Mouse (Mus musculus) heart, adult 18-20 months (tissue): ENCODE data around the gene Dnajc28. TPM values are rescaled to one million over a fixed set of nuclear protein-coding genes. Genes with fewer than 3 reads are reported as not detected.
A peak's percentile ranks its signal among the peaks of the same experiment; 100 is the strongest.

Experiments
- DNase-seq, 2 experiments: peaks; one replicate each; pipeline ENCODE4 v3.0.0; 2021 to 2022; ENCODE audit warnings: mixed read lengths in 1 of 2
- total RNA-seq, 2 experiments: library from RNA; stranded (reverse); gene quantifications; 2 replicates each; pipeline ENCODE4 v1.2.3; 2021

The Dnajc28 gene
- total RNA-seq, 2 experiments from 2014 or later: 35.1 to 40.1 TPM

GRCm38 (mm10) chr16:91632940-91633339 is 14.1 kb upstream of the Dnajc28 start:
- DNase-seq: no peak

GRCm38 (mm10) chr16:91632439-91632838 is 13.6 kb upstream of the Dnajc28 start:
- DNase-seq: no peak

- DNase-seq: no peak
Observed at GRCm38 (mm10) chr16:91630584-91630983, 11.8 kb upstream of the Dnajc28 start.

- no peak for DNase-seq
Observed at GRCm38 (mm10) chr16:91629749-91630148, 10.9 kb upstream of the Dnajc28 start.

- no peak for DNase-seq
Observed at GRCm38 (mm10) chr16:91628673-91629072, 9.8 kb upstream of the Dnajc28 start.

- DNase-seq: no peak
Observed at GRCm38 (mm10) chr16:91627831-91628230, 9.0 kb upstream of the Dnajc28 start.

GRCm38 (mm10) chr16:91623074-91623473 is 4.2 kb upstream of the Dnajc28 start:
- DNase-seq: no peak

- DNase-seq: no peak
Observed at GRCm38 (mm10) chr16:91620991-91621390, 2.2 kb upstream of the Dnajc28 start.

- no peak for DNase-seq
Observed at GRCm38 (mm10) chr16:91620185-91620584, 1.4 kb upstream of the Dnajc28 start.

- no peak for DNase-seq
Observed at GRCm38 (mm10) chr16:91614552-91614951, 4.3 kb downstream of the Dnajc28 start.

- no peak for DNase-seq
Observed at GRCm38 (mm10) chr16:91612525-91612924, 6.3 kb downstream of the Dnajc28 start.

GRCm38 (mm10) chr16:91611248-91611647 is 7.6 kb downstream of the Dnajc28 start:
- DNase-seq: peak; percentile 27 to 42

- DNase-seq: peak; percentile 71 to 82
Observed at GRCm38 (mm10) chr16:91609501-91610245, 9.2 kb downstream of the Dnajc28 start.

- DNase-seq: peak in 1 of 2 experiments; percentile 27
Observed at GRCm38 (mm10) chr16:91606958-91607357, 11.9 kb downstream of the Dnajc28 start.

GRCm38 (mm10) chr16:91605156-91605555 is 13.7 kb downstream of the Dnajc28 start:
- peak; percentile 46 to 49 for DNase-seq

- no peak for DNase-seq
Observed at GRCm38 (mm10) chr16:91601693-91602092, 17.1 kb downstream of the Dnajc28 start.

GRCm38 (mm10) chr16:91601081-91601480 is 17.7 kb downstream of the Dnajc28 start:
- no peak for DNase-seq

- DNase-seq: no peak
Observed at GRCm38 (mm10) chr16:91599242-91599641, 19.6 kb downstream of the Dnajc28 start.

- DNase-seq: peak; percentile 99
Observed at GRCm38 (mm10) chr16:91597672-91598010, 21.2 kb downstream of the Dnajc28 start, which contains the start of gene Tmem50b. Gene Tmem50b, minus strand, starts transcription at chr16:91597800.

- peak in 1 of 2 experiments; percentile 51 for DNase-seq
Observed at GRCm38 (mm10) chr16:91596779-91597671, 21.8 kb downstream of the Dnajc28 start.

- DNase-seq: no peak
Observed at GRCm38 (mm10) chr16:91596397-91596778, 22.4 kb downstream of the Dnajc28 start.

GRCm38 (mm10) chr16:91595076-91595475 is 23.8 kb downstream of the Dnajc28 start:
- DNase-seq: peak; percentile 54 to 61

GRCm38 (mm10) chr16:91593262-91593661 is 25.6 kb downstream of the Dnajc28 start:
- DNase-seq: no peak
